Mouse (Mus musculus) lung, embryonic 14.5 days (tissue): ENCODE results near the gene Tjp1. TPM values are rescaled to one million over a fixed set of nuclear protein-coding genes. Genes with fewer than 3 reads are reported as not detected.

Experiments
- ATAC-seq: fragments of 200-750 bp; cut with Nextera tagmentation; 2 replicates; pipeline ENCODE4 v1.8.0; 2017; ENCODE audit warnings: mild to moderate bottlenecking, moderate TSS enrichment, moderate library complexity; ENCODE audit not compliant: insufficient read depth
- DNase-seq: peaks from one replicate; pipeline ENCODE4 v3.0.0-alpha.2; 2015
- H3K27ac ChIP-seq: fragments of 300-500 bp; sonication (generic); 2 replicates; pipeline ENCODE4 v1.5.1; 2014; ENCODE audit warnings: low read depth, mild to moderate bottlenecking, moderate library complexity
- H3K27me3 ChIP-seq: fragments of 300-500 bp; sonication (generic); 2 replicates; pipeline ENCODE4 v1.6.1; 2014; ENCODE audit warnings: low read length, control low read depth; ENCODE audit not compliant: insufficient read depth
- H3K36me3 ChIP-seq: fragments of 300-500 bp; sonication (generic); 2 replicates; pipeline ENCODE4 v1.6.1; 2014; ENCODE audit warnings: control low read depth; ENCODE audit not compliant: insufficient read depth
- H3K4me1 ChIP-seq: fragments of 300-500 bp; sonication (generic); 2 replicates; pipeline ENCODE4 v1.6.1; 2014; ENCODE audit warnings: antibody characterized with exemption, control low read depth; ENCODE audit not compliant: insufficient read depth
- H3K4me2 ChIP-seq: fragments of 300-500 bp; sonication (generic); 2 replicates; pipeline ENCODE4 v1.6.1; 2014; ENCODE audit warnings: mild to moderate bottlenecking
- H3K4me3 ChIP-seq: fragments of 300-500 bp; sonication (generic); 2 replicates; pipeline ENCODE4 v1.5.1; 2014; ENCODE audit warnings: low read depth, low read length
- H3K9ac ChIP-seq: fragments of 300-500 bp; sonication (generic); 2 replicates; pipeline ENCODE4 v1.6.1; 2014
- H3K9me3 ChIP-seq: fragments of 300-500 bp; sonication (generic); 2 replicates; pipeline ENCODE4 v1.6.1; 2016; ENCODE audit warnings: low read depth, low read length, control low read depth
- CTCF ChIP-seq: IDR thresholded peaks from 2 replicates; pipeline ENCODE4 v1.5.1; 2016; ENCODE audit warnings: antibody characterized with exemption, low read depth
- WGBS: fragments of 180-500 bp; shearing (Covaris S2); extraction: QIAGEN DNeasy Blood & Tissue Kit; methylation state at CpG from one replicate; pipeline ENCODE4 v1.1.7; 2014; 5-methylcytosine and 5-hydroxymethylcytosine counted together
- polyA plus RNA-seq: library from polyadenylated mRNA; unstranded; fragments of >200 nt; fragmentation: Nextera tagmentation; extraction: Ambion mirVana; gene quantifications from 2 replicates; pipeline ENCODE4 v1.2.1, GENCODE M21; 2014

Gene Tjp1
- polyA plus RNA-seq, 1 experiment from 2014 or later = 32.2 TPM

- Histone ChIP-seq H3K9ac (no peak overlapping the region), H3K9me3 (no peaks in the 10 kb centered on the region), H3K4me1 (peaks cover 10% of the 10 kb centered on the region), H3K27me3 (no peaks in the 10 kb centered on the region), H3K4me2 (no peak overlapping the region), H3K27ac (0 out of 2 replicates have a peak overlapping the region, but pooled peaks have one; percentile 27), H3K36me3 (no peaks in the 10 kb centered on the region), H3K4me3 (no peak overlapping the region)
- WGBS = 44% methylated on average over 9 of the region's 9 CpGs
- TF ChIP-seq CTCF = no peak
- DNase-seq (no peak), ATAC-seq (no peak)
Measured at GRCm38 (mm10) chr7:65392986-65393385, 134.6 kb downstream of the Tjp1 start.

GRCm38 (mm10) chr7:65389539-65389938 lies 138.0 kb downstream of the Tjp1 start:
- H3K4me2 ChIP-seq = no peak overlapping the region
- 87% methylated on average over 7 of the region's 7 CpGs for WGBS
- DNase-seq = no peak
- H3K36me3 ChIP-seq = no peaks in the 10 kb centered on the region
- no peak overlapping the region for H3K4me3 ChIP-seq
- TF ChIP-seq CTCF = no peak
- no peak overlapping the region for H3K9ac ChIP-seq
- no peak overlapping the region for H3K27ac ChIP-seq
- H3K27me3 ChIP-seq = no peaks in the 10 kb centered on the region
- H3K9me3 ChIP-seq = no peaks in the 10 kb centered on the region
- peaks cover 10% of the 10 kb centered on the region for H3K4me1 ChIP-seq
- no peak for ATAC-seq

GRCm38 (mm10) chr7:65388243-65389013 lies 139.2 kb downstream of the Tjp1 start:
- H3K27ac ChIP-seq = peak overlapping the region; percentile 3; the same call in 1 of the 2 replicates
- ATAC-seq (peak; percentile 70; the same call in 1 of the 2 replicates), DNase-seq (peak; percentile 77)
- no peak for TF ChIP-seq CTCF
- peaks cover 4% of the 10 kb centered on the region for H3K4me1 ChIP-seq
- H3K4me2 ChIP-seq = no peak overlapping the region
- H3K36me3 ChIP-seq = no peaks in the 10 kb centered on the region
- H3K4me3 ChIP-seq = no peak overlapping the region
- H3K27me3 ChIP-seq = no peaks in the 10 kb centered on the region
- no peak overlapping the region for H3K9ac ChIP-seq
- 68% methylated on average over 8 of the region's 8 CpGs for WGBS
- H3K9me3 ChIP-seq = no peaks in the 10 kb centered on the region

- no peak overlapping the region for H3K4me2 ChIP-seq
- no peaks in the 10 kb centered on the region for H3K9me3 ChIP-seq
- no peaks in the 10 kb centered on the region for H3K36me3 ChIP-seq
- no peaks in the 10 kb centered on the region; the same call in 1 of the 2 replicates for H3K4me1 ChIP-seq
- H3K27me3 ChIP-seq = no peaks in the 10 kb centered on the region
- no peak for TF ChIP-seq CTCF
- H3K27ac ChIP-seq = no peak overlapping the region
- no peak overlapping the region for H3K4me3 ChIP-seq
- no peak for DNase-seq
- no peak overlapping the region for H3K9ac ChIP-seq
- no peak for ATAC-seq
- 84% methylated on average over 7 of the region's 7 CpGs for WGBS
Measured at GRCm38 (mm10) chr7:65387560-65388175, 139.9 kb downstream of the Tjp1 start.

DNA sequence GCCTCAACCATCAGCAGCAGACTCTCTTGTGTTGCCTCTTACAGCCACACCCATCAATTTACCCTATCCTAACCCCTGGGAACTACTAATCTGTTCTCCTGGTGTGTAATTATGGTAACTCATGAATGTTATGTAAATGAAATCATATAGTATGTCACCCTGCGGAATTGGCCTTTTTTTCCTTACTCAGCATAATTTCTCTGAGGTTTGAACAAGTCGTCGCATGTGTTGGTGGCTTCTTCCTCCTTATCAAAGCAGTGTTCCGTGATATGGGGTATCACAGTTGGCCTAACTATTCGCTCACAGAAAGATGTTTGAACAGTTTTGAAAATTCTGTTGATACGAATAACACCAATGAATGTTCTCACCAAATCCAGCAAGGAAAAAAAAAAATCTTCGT lies 142.8 kb downstream of the Tjp1 start:
- H3K27me3 ChIP-seq = no peaks in the 10 kb centered on the region
- no peak overlapping the region for H3K4me2 ChIP-seq
- H3K9ac ChIP-seq = no peak overlapping the region
- no peak for TF ChIP-seq CTCF
- no peak overlapping the region for H3K27ac ChIP-seq
- H3K4me3 ChIP-seq = no peak overlapping the region
- no peaks in the 10 kb centered on the region; the same call in 1 of the 2 replicates for H3K4me1 ChIP-seq
- ATAC-seq (no peak), DNase-seq (no peak)
- no peaks in the 10 kb centered on the region for H3K9me3 ChIP-seq
- WGBS = 87% methylated on average over 7 of the region's 7 CpGs
- H3K36me3 ChIP-seq = no peaks in the 10 kb centered on the region

GRCm38 (mm10) chr7:65382515-65383283 lies 144.9 kb downstream of the Tjp1 start:
- no peak overlapping the region for H3K9ac ChIP-seq
- H3K4me1 ChIP-seq = no peaks in the 10 kb centered on the region; the same call in 1 of the 2 replicates
- no peak overlapping the region for H3K4me3 ChIP-seq
- WGBS = 45% methylated on average over 10 of the region's 10 CpGs
- no peak for TF ChIP-seq CTCF
- no peaks in the 10 kb centered on the region for H3K27me3 ChIP-seq
- no peaks in the 10 kb centered on the region for H3K9me3 ChIP-seq
- peak; percentile 56 for DNase-seq
- H3K36me3 ChIP-seq = no peaks in the 10 kb centered on the region
- peak overlapping the region; percentile 56; the same call in 1 of the 2 replicates for H3K27ac ChIP-seq
- peak; percentile 47; the same call in 1 of the 2 replicates for ATAC-seq
- no peak overlapping the region; the same call in 1 of the 2 replicates for H3K4me2 ChIP-seq

GRCm38 (mm10) chr7:65381896-65382295 lies 145.7 kb downstream of the Tjp1 start:
- peak overlapping the region; percentile 20; the same call in 1 of the 2 replicates for H3K27ac ChIP-seq
- peak overlapping the region; percentile 4; the same call in 1 of the 2 replicates for H3K4me2 ChIP-seq
- H3K27me3 ChIP-seq = no peaks in the 10 kb centered on the region
- no peaks in the 10 kb centered on the region for H3K9me3 ChIP-seq
- H3K36me3 ChIP-seq = no peaks in the 10 kb centered on the region
- no peak overlapping the region for H3K4me3 ChIP-seq
- 35% methylated on average over 6 of the region's 6 CpGs for WGBS
- no peaks in the 10 kb centered on the region; the same call in 1 of the 2 replicates for H3K4me1 ChIP-seq
- no peak for DNase-seq
- ATAC-seq = no peak
- H3K9ac ChIP-seq = no peak overlapping the region
- TF ChIP-seq CTCF = no peak
